Mouse (Mus musculus): ENCODE measurements around the gene Dydc2. TPM values are rescaled to one million over a fixed set of nuclear protein-coding genes. Genes with fewer than 3 reads are reported as not detected.
"Not testable (repeated sequence)": the region's sequence is repeated elsewhere in the genome, so short reads cannot be mapped to it uniquely, and the experiment has no call there.

The Dydc2 gene
- polyA plus RNA-seq, 1 experiment from 2014 or later, result 0.28 TPM

GRCm38 (mm10) chr14:41065168-41065567 lies 3.8 kb downstream of the Dydc2 start:
- H3K27me3 ChIP-seq (ENCODE audit: control insufficient read depth, insufficient read depth, low read length), result no peaks in the 10 kb centered on the region
- ATAC-seq (ENCODE audit: low FRiP score, low TSS enrichment) (no peak), DNase-seq (no peak)
- H3K4me3 ChIP-seq (replicated peaks; ENCODE audit: low read depth, low read length), result no peak overlapping the region
- no peaks in the 10 kb centered on the region for H3K4me1 ChIP-seq (ENCODE audit: control insufficient read depth, insufficient read depth, low read length)
- 54% methylated on average over 2 of the region's 2 CpGs for WGBS
- H3K36me3 ChIP-seq (ENCODE audit: control insufficient read depth, insufficient read depth, low read length), result no peaks in the 10 kb centered on the region
- H3K4me2 ChIP-seq (ENCODE audit: low read length), result no peak overlapping the region
- no peak overlapping the region for H3K27ac ChIP-seq (replicated peaks; ENCODE audit: low read depth, low read length)
- H3K9ac ChIP-seq (replicated peaks; ENCODE audit: low read length), result no peak overlapping the region
- H3K9me3 ChIP-seq (ENCODE audit: control insufficient read depth, low read length), result no peaks in the 10 kb centered on the region

- DNase-seq; H3K9ac ChIP-seq (replicated peaks; ENCODE audit: low read length); H3K4me1 ChIP-seq (ENCODE audit: control insufficient read depth, insufficient read depth, low read length); H3K36me3 ChIP-seq (ENCODE audit: control insufficient read depth, insufficient read depth, low read length); H3K4me3 ChIP-seq (replicated peaks; ENCODE audit: low read depth, low read length); H3K9me3 ChIP-seq (ENCODE audit: control insufficient read depth, low read length); H3K27me3 ChIP-seq (ENCODE audit: control insufficient read depth, insufficient read depth, low read length); ATAC-seq (ENCODE audit: low FRiP score, low TSS enrichment); H3K27ac ChIP-seq (replicated peaks; ENCODE audit: low read depth, low read length); H3K4me2 ChIP-seq (ENCODE audit: low read length): not testable (repeated sequence)
- WGBS, result 77% methylated on average over 3 of the region's 4 CpGs
Observed at GRCm38 (mm10) chr14:41053190-41053589, 15.8 kb downstream of the Dydc2 start.

GRCm38 (mm10) chr14:41052481-41052880 lies 16.5 kb downstream of the Dydc2 start:
- Histone ChIP-seq H3K27ac (replicated peaks; ENCODE audit: low read depth, low read length) (no peak overlapping the region), H3K9ac (replicated peaks; ENCODE audit: low read length) (no peak overlapping the region), H3K4me2 (ENCODE audit: low read length) (no peak overlapping the region), H3K36me3 (ENCODE audit: control insufficient read depth, insufficient read depth, low read length) (no peaks in the 10 kb centered on the region), H3K4me1 (ENCODE audit: control insufficient read depth, insufficient read depth, low read length) (no peaks in the 10 kb centered on the region), H3K4me3 (replicated peaks; ENCODE audit: low read depth, low read length) (no peak overlapping the region), H3K27me3 (ENCODE audit: control insufficient read depth, insufficient read depth, low read length) (no peaks in the 10 kb centered on the region), H3K9me3 (ENCODE audit: control insufficient read depth, low read length) (no peaks in the 10 kb centered on the region; the same call in 1 of the 2 replicates)
- ATAC-seq (ENCODE audit: low FRiP score, low TSS enrichment) (no peak), DNase-seq (no peak)
- 81% methylated on average over 5 of the region's 5 CpGs for WGBS

- 81% methylated on average over 6 of the region's 6 CpGs for WGBS
- H3K36me3 ChIP-seq (ENCODE audit: control insufficient read depth, insufficient read depth, low read length), result no peaks in the 10 kb centered on the region
- H3K9ac ChIP-seq (replicated peaks; ENCODE audit: low read length), result no peak overlapping the region
- H3K4me2 ChIP-seq (ENCODE audit: low read length), result no peak overlapping the region
- no peak overlapping the region for H3K27ac ChIP-seq (replicated peaks; ENCODE audit: low read depth, low read length)
- DNase-seq, result no peak
- no peak for ATAC-seq (ENCODE audit: low FRiP score, low TSS enrichment)
- H3K4me1 ChIP-seq (ENCODE audit: control insufficient read depth, insufficient read depth, low read length), result no peaks in the 10 kb centered on the region
- H3K4me3 ChIP-seq (replicated peaks; ENCODE audit: low read depth, low read length), result no peak overlapping the region
- no peaks in the 10 kb centered on the region; the same call in 1 of the 2 replicates for H3K9me3 ChIP-seq (ENCODE audit: control insufficient read depth, low read length)
- H3K27me3 ChIP-seq (ENCODE audit: control insufficient read depth, insufficient read depth, low read length), result no peaks in the 10 kb centered on the region
Observed at GRCm38 (mm10) chr14:41050471-41050870, 18.5 kb downstream of the Dydc2 start.

- Histone ChIP-seq H3K9ac (replicated peaks; ENCODE audit: low read length) (no peak overlapping the region), H3K9me3 (ENCODE audit: control insufficient read depth, low read length) (no peaks in the 10 kb centered on the region), H3K36me3 (ENCODE audit: control insufficient read depth, insufficient read depth, low read length) (no peaks in the 10 kb centered on the region), H3K27me3 (ENCODE audit: control insufficient read depth, insufficient read depth, low read length) (no peaks in the 10 kb centered on the region), H3K4me2 (ENCODE audit: low read length) (no peak overlapping the region), H3K27ac (replicated peaks; ENCODE audit: low read depth, low read length) (no peak overlapping the region), H3K4me1 (ENCODE audit: control insufficient read depth, insufficient read depth, low read length) (no peaks in the 10 kb centered on the region), H3K4me3 (replicated peaks; ENCODE audit: low read depth, low read length) (no peak overlapping the region)
- WGBS, result 77% methylated on average over 2 of the region's 2 CpGs
- DNase-seq (no peak), ATAC-seq (ENCODE audit: low FRiP score, low TSS enrichment) (no peak)
Observed at GRCm38 (mm10) chr14:41047402-41047801, 21.6 kb downstream of the Dydc2 start.

- ATAC-seq (ENCODE audit: low FRiP score, low TSS enrichment), result no peak; the same call in 1 of the 2 replicates
- Histone ChIP-seq H3K27ac (replicated peaks; ENCODE audit: low read depth, low read length) (no peak overlapping the region), H3K9me3 (ENCODE audit: control insufficient read depth, low read length) (no peaks in the 10 kb centered on the region), H3K4me1 (ENCODE audit: control insufficient read depth, insufficient read depth, low read length) (no peaks in the 10 kb centered on the region), H3K9ac (replicated peaks; ENCODE audit: low read length) (no peak overlapping the region), H3K4me2 (ENCODE audit: low read length) (no peak overlapping the region), H3K36me3 (ENCODE audit: control insufficient read depth, insufficient read depth, low read length) (no peaks in the 10 kb centered on the region), H3K4me3 (replicated peaks; ENCODE audit: low read depth, low read length) (no peak overlapping the region), H3K27me3 (ENCODE audit: control insufficient read depth, insufficient read depth, low read length) (no peaks in the 10 kb centered on the region)
- DNase-seq, result peak; percentile 78
- WGBS, result 35% methylated on average over 6 of the region's 6 CpGs
Observed at GRCm38 (mm10) chr14:41035146-41035798, 33.7 kb downstream of the Dydc2 start.

GRCm38 (mm10) chr14:41033135-41034110 lies 35.6 kb downstream of the Dydc2 start:
- Histone ChIP-seq H3K4me2 (ENCODE audit: low read length) (no peak overlapping the region), H3K9ac (replicated peaks; ENCODE audit: low read length) (no peak overlapping the region), H3K27ac (replicated peaks; ENCODE audit: low read depth, low read length) (no peak overlapping the region), H3K27me3 (ENCODE audit: control insufficient read depth, insufficient read depth, low read length) (no peaks in the 10 kb centered on the region), H3K36me3 (ENCODE audit: control insufficient read depth, insufficient read depth, low read length) (no peaks in the 10 kb centered on the region), H3K4me1 (ENCODE audit: control insufficient read depth, insufficient read depth, low read length) (no peaks in the 10 kb centered on the region), H3K4me3 (replicated peaks; ENCODE audit: low read depth, low read length) (no peak overlapping the region), H3K9me3 (ENCODE audit: control insufficient read depth, low read length) (no peaks in the 10 kb centered on the region)
- WGBS, result 57% methylated on average over 13 of the region's 13 CpGs
- peak; percentile 93 for DNase-seq
- ATAC-seq (ENCODE audit: low FRiP score, low TSS enrichment), result peak; percentile 75; the same call in 1 of the 2 replicates

GRCm38 (mm10) chr14:41030989-41031513 lies 38.0 kb downstream of the Dydc2 start:
- Histone ChIP-seq H3K9me3 (ENCODE audit: control insufficient read depth, low read length) (no peaks in the 10 kb centered on the region), H3K9ac (replicated peaks; ENCODE audit: low read length) (no peak overlapping the region), H3K27ac (replicated peaks; ENCODE audit: low read depth, low read length) (no peak overlapping the region), H3K4me2 (ENCODE audit: low read length) (no peak overlapping the region), H3K27me3 (ENCODE audit: control insufficient read depth, insufficient read depth, low read length) (no peaks in the 10 kb centered on the region), H3K36me3 (ENCODE audit: control insufficient read depth, insufficient read depth, low read length) (no peaks in the 10 kb centered on the region), H3K4me3 (replicated peaks; ENCODE audit: low read depth, low read length) (no peak overlapping the region), H3K4me1 (ENCODE audit: control insufficient read depth, insufficient read depth, low read length) (no peaks in the 10 kb centered on the region)
- WGBS, result 89% methylated on average over 6 of the region's 6 CpGs
- DNase-seq (no peak), ATAC-seq (ENCODE audit: low FRiP score, low TSS enrichment) (no peak)
